Comparison of ENCODE assay signal across 9 mouse cellular contexts in the genomic region with DNA sequence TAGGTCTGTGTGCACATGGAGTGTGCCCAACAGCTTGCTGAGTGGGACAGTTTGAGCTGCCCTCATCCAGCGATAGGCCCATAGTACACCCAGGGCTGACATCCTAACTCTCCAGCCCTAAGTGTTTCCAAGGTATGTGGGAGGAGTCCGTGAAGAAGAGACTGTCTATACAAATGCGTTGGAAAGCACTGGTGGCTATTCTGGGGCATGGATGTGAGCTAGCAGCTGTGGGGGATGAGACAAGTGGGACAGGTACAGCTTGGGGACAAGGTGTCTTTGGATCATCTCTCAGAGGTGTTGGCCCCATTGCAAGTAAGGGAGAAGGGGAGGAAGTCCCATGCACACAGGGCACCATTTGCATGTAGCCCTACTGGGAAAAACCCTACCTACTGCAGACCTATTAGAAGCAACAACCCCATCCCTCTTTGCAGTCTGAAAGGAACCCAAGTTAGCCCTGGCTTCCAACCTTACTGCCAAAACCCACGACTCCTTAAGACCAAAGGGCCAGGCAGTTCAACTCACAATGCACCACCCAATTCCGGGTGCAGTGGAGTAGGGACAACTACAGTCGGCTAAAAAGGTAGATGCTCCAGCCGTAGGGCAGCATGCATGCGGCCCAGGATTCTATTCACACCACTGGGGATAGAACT. TPM values are rescaled to one million over a fixed set of nuclear protein-coding genes. Genes with fewer than 3 reads are reported as not detected.
DNase-seq lines count a peak whose midpoint lies in the region; ATAC-seq and TF ChIP-seq lines count a peak whose summit lies in the region.
"Had no signal": no experiment of that assay in that cellular context is flagged by ENCODE, and none has a peak within 500 bp of the region (broad histone marks: within the 10 kb centered on the region; RNA-seq: fewer than 3 reads in every experiment).

No protein-coding gene starts in this region.

- H3K9ac ChIP-seq in liver, embryonic 12.5 days = peak overlapping the region; percentile 96
- peak overlapping the region; percentile 23; the same call in 1 of the 2 replicates for H3K9ac ChIP-seq in stomach, postnatal 0 days (ENCODE audit: low read length)

- H3K4me2 ChIP-seq in liver, embryonic 12.5 days = peak overlapping the region; percentile 95
- peak overlapping the region; percentile 82 for H3K4me2 ChIP-seq in stomach, postnatal 0 days (replicated peaks; ENCODE audit: low read depth)

- no peak overlapping the region for H3K27ac ChIP-seq in thymus, adult 2 months (ENCODE audit: control insufficient read depth, insufficient read depth, low read length)
- H3K27ac ChIP-seq in liver, embryonic 12.5 days = peak overlapping the region; percentile 99
- peak overlapping the region; percentile 99 for H3K27ac ChIP-seq in stomach, postnatal 0 days (replicated peaks)

- intact Hi-C loops in left cerebral cortex, postnatal 10 days (cut with DNase I) = no loop called here

- 52% methylated on average over 8 of the region's 8 CpGs for WGBS in thymus, adult 2 months
- 52% methylated on average over 8 of the region's 8 CpGs for WGBS in liver, embryonic 12.5 days (ENCODE audit: insufficient replicate concordance)
- WGBS in stomach, postnatal 0 days = 21% methylated on average over 8 of the region's 8 CpGs

- no peak for ATAC-seq in liver, embryonic 12.5 days
- ATAC-seq in stomach, postnatal 0 days (ENCODE audit: low FRiP score, low TSS enrichment) = no peak
- ATAC-seq in megakaryocyte progenitor cell, adult 5-6 weeks (replicated peaks; ENCODE audit: poor library complexity) = no peak

- peaks cover 25% of the 10 kb centered on the region for H3K36me3 ChIP-seq in thymus, adult 2 months (ENCODE audit: control insufficient read depth, insufficient read depth, low read length)
- H3K36me3 ChIP-seq in liver, embryonic 12.5 days = peaks cover 60% of the 10 kb centered on the region
- H3K36me3 ChIP-seq in stomach, postnatal 0 days (ENCODE audit: control insufficient read depth, insufficient read depth, low read length) = peaks cover 26% of the 10 kb centered on the region

- H3K4me3 ChIP-seq in thymus, adult 2 months (ENCODE audit: control insufficient read depth, insufficient read depth, low read length) = peak overlapping the region; percentile 18; the same call in 1 of the 2 replicates
- H3K4me3 ChIP-seq in liver, embryonic 12.5 days = peak overlapping the region; percentile 82
- peak overlapping the region; percentile 78 for H3K4me3 ChIP-seq in stomach, postnatal 0 days (ENCODE audit: low read depth, low read length)

- no peak for TF ChIP-seq POLR2A in thymus, adult 2 months (IDR thresholded peaks at IDR 0.05; ENCODE audit: control insufficient read depth, extremely low read depth, insufficient read depth, low read length, poor library complexity)

- TF ChIP-seq CTCF in thymus, adult 2 months (IDR thresholded peaks at IDR 0.05; ENCODE audit: borderline replicate concordance, control insufficient read depth, extremely low read depth, insufficient read depth, low read length, poor library complexity) = no peak
- no peak for TF ChIP-seq CTCF in stomach, postnatal 0 days (IDR thresholded peaks at IDR 0.05; ENCODE audit: low read depth)

- H3K9me3 ChIP-seq in liver, embryonic 12.5 days (replicated peaks) = no peaks in the 10 kb centered on the region
- H3K9me3 ChIP-seq in stomach, postnatal 0 days (ENCODE audit: control insufficient read depth, low read length) = no peaks in the 10 kb centered on the region

- H3K4me1 ChIP-seq in thymus, adult 2 months (replicated peaks; ENCODE audit: control insufficient read depth, insufficient read depth, low read length) = peaks cover 18% of the 10 kb centered on the region
- H3K4me1 ChIP-seq in liver, embryonic 12.5 days = peaks cover 67% of the 10 kb centered on the region
- peaks cover 3% of the 10 kb centered on the region for H3K4me1 ChIP-seq in stomach, postnatal 0 days (replicated peaks; ENCODE audit: control insufficient read depth, insufficient read depth)

- peak; percentile 37 to 51 for DNase-seq in cerebellum, postnatal 10 days
- no peak for DNase-seq in cerebellum, postnatal 36 days
- DNase-seq in thymus, adult 2 months = no peak
- no peak for DNase-seq in thymus, postnatal 4 days
- no peak for DNase-seq in stomach, postnatal 0 days (ENCODE audit: low spot score)
- no peak for DNase-seq in left cerebral cortex, postnatal 10 days (ENCODE audit: extremely low spot score in 1 of 2, low spot score in 2 of 2)
- DNase-seq: lung, postnatal 4 days had no signal

- no peak for TF ChIP-seq EP300 in stomach, postnatal 0 days (optimal IDR thresholded peaks at IDR 0.05)

- no peaks in the 10 kb centered on the region for H3K27me3 ChIP-seq in thymus, adult 2 months (ENCODE audit: control insufficient read depth, insufficient read depth, low read length)
- H3K27me3 ChIP-seq in liver, embryonic 12.5 days (replicated peaks) = no peaks in the 10 kb centered on the region
- no peaks in the 10 kb centered on the region for H3K27me3 ChIP-seq in stomach, postnatal 0 days (ENCODE audit: control insufficient read depth, insufficient read depth, low read length)

RNA-seq across cellular contexts. Expression of gene Mbd3, which starts 1.7 kb away (rescaled TPM):
- 268 and 290 TPM in 2 replicates for polyA plus RNA-seq in thymus, adult 2 months (2012; rRNA removed)
- polyA plus RNA-seq in liver, embryonic 12.5 days (2016; fragmentation: Nextera tagmentation; extraction: Ambion mirVana) = 134 and 140 TPM in 2 replicates
- 81.1 and 82.9 TPM in 2 replicates for polyA plus RNA-seq in stomach, postnatal 0 days (2015; fragmentation: Nextera tagmentation; extraction: Ambion mirVana)
- total RNA-seq in megakaryocyte progenitor cell, adult 5-6 weeks (2015) = 91.1 and 96.6 TPM in 2 replicates
- 82.8 and 90.8 TPM in 2 replicates for total RNA-seq in megakaryocyte progenitor cell, adult 5-6 weeks (2017)
- total RNA-seq in left cerebral cortex, postnatal 10 days (2021) = 100 to 1,000 TPM; 121 to 124 TPM

RNA-seq across cellular contexts. Expression of gene Uqcr11, which starts 9.0 kb away (rescaled TPM):
- 1,246 and 1,699 TPM in 2 replicates for polyA plus RNA-seq in thymus, adult 2 months (2012; rRNA removed)
- polyA plus RNA-seq in liver, embryonic 12.5 days (2016; fragmentation: Nextera tagmentation; extraction: Ambion mirVana) = 594 and 628 TPM in 2 replicates
- 859 and 899 TPM in 2 replicates for polyA plus RNA-seq in stomach, postnatal 0 days (2015; fragmentation: Nextera tagmentation; extraction: Ambion mirVana)
- 202 and 210 TPM in 2 replicates for total RNA-seq in megakaryocyte progenitor cell, adult 5-6 weeks (2015)
- total RNA-seq in megakaryocyte progenitor cell, adult 5-6 weeks (2017) = 184 and 263 TPM in 2 replicates
- total RNA-seq in left cerebral cortex, postnatal 10 days (2021) = 100 to 1,000 TPM; 508 to 513 TPM

RNA-seq across cellular contexts. Expression of gene Mex3d, which starts 10.2 kb away (rescaled TPM):
- 34.9 and 38.2 TPM in 2 replicates for polyA plus RNA-seq in thymus, adult 2 months (2012; rRNA removed)
- polyA plus RNA-seq in liver, embryonic 12.5 days (2016; fragmentation: Nextera tagmentation; extraction: Ambion mirVana) = 2.1 TPM in 2 replicates
- polyA plus RNA-seq in stomach, postnatal 0 days (2015; fragmentation: Nextera tagmentation; extraction: Ambion mirVana) = 4.1 and 4.5 TPM in 2 replicates
- 1.9 and 4.3 TPM in 2 replicates for total RNA-seq in megakaryocyte progenitor cell, adult 5-6 weeks (2015)
- 2.7 and 7.9 TPM in 2 replicates for total RNA-seq in megakaryocyte progenitor cell, adult 5-6 weeks (2017)
- 10 to 100 TPM; 31.1 to 35.4 TPM for total RNA-seq in left cerebral cortex, postnatal 10 days (2021)

RNA-seq across cellular contexts. Expression of gene Tcf3, which starts 35.8 kb away (rescaled TPM):
- 341 and 425 TPM in 2 replicates for polyA plus RNA-seq in thymus, adult 2 months (2012; rRNA removed)
- 110 and 115 TPM in 2 replicates for polyA plus RNA-seq in liver, embryonic 12.5 days (2016; fragmentation: Nextera tagmentation; extraction: Ambion mirVana)
- polyA plus RNA-seq in stomach, postnatal 0 days (2015; fragmentation: Nextera tagmentation; extraction: Ambion mirVana) = 30.9 and 37.0 TPM in 2 replicates
- total RNA-seq in megakaryocyte progenitor cell, adult 5-6 weeks (2015) = 29.9 and 35.3 TPM in 2 replicates
- 33.5 and 51.0 TPM in 2 replicates for total RNA-seq in megakaryocyte progenitor cell, adult 5-6 weeks (2017)
- total RNA-seq in left cerebral cortex, postnatal 10 days (2021) = 10 to 100 TPM; 29.6 to 31.1 TPM

RNA-seq across cellular contexts. Expression of gene Plk5, which starts 41.4 kb away (rescaled TPM):
- polyA plus RNA-seq in thymus, adult 2 months (2012; rRNA removed) = 0.17 and 0.22 TPM in 2 replicates
- polyA plus RNA-seq in liver, embryonic 12.5 days (2016; fragmentation: Nextera tagmentation; extraction: Ambion mirVana) = 0.06 and 0.10 TPM in 2 replicates
- polyA plus RNA-seq in stomach, postnatal 0 days (2015; fragmentation: Nextera tagmentation; extraction: Ambion mirVana) = 0.07 TPM in 2 replicates
- total RNA-seq in megakaryocyte progenitor cell, adult 5-6 weeks (2015) = not detected in 2 replicates
- total RNA-seq in megakaryocyte progenitor cell, adult 5-6 weeks (2017) = not detected in 2 replicates
- 1 to 10 TPM; 3.1 to 5.1 TPM for total RNA-seq in left cerebral cortex, postnatal 10 days (2021)

Comparison
In these comparisons a context has a peak if more than half of its experiments do, and no peak if none do; other contexts are left out.
1. DNase-seq: peak in cerebellum, postnatal 10 days (2 of 2); none in cerebellum, postnatal 36 days (0 of 2), thymus, adult 2 months (single experiment), thymus, postnatal 4 days (single experiment), stomach, postnatal 0 days (single experiment) and left cerebral cortex, postnatal 10 days (0 of 2).
2. H3K4me3 ChIP-seq: peak in every context shown above with its lines; median percentile 82 in liver, embryonic 12.5 days; 78 in stomach, postnatal 0 days; 18 in thymus, adult 2 months.